Mouse (Mus musculus): ENCODE measurements at regions not wholly inside any gene's neighbourhood (a gene's known extent, or its start where the extent isn't known, plus 50 kb on each side); places are given as distances from the start of the nearest gene placed in this dataset.
A peak's percentile ranks its signal among the peaks of the same experiment; 100 is the strongest.
"Not testable (repeated sequence)": the region's sequence is repeated elsewhere in the genome, so short reads cannot be mapped to it uniquely, and the experiment has no call there.

- DNase-seq = no peak
These were observed 88.3 kb upstream of the Tmem28 start for GRCm38 (mm10) chrX:99732526-99732925.

GRCm38 (mm10) chrX:99725101-99725500 is 95.7 kb upstream of the Tmem28 start:
- DNase-seq = no peak

GRCm38 (mm10) chrX:99695366-99695765 is 125.5 kb upstream of the Tmem28 start:
- DNase-seq = no peak

- DNase-seq = no peak
These were observed 129.8 kb upstream of the Tmem28 start for GRCm38 (mm10) chrX:99690971-99691370.

- no peak for DNase-seq
These were observed 131.1 kb upstream of the Tmem28 start for GRCm38 (mm10) chrX:99689761-99690160.

- not testable (repeated sequence) for DNase-seq
These were observed 138.3 kb upstream of the Tmem28 start for GRCm38 (mm10) chrX:99682491-99682890.

GRCm38 (mm10) chrX:99667596-99667995 is 153.2 kb upstream of the Tmem28 start:
- DNase-seq = no peak

GRCm38 (mm10) chrX:99662566-99662965 is 158.3 kb upstream of the Tmem28 start:
- no peak for DNase-seq

GRCm38 (mm10) chrX:99659496-99660140 is 161.2 kb upstream of the Tmem28 start:
- no peak for DNase-seq

GRCm38 (mm10) chrX:99657790-99658451 is 162.9 kb upstream of the Tmem28 start:
- DNase-seq = peak; percentile 18

- no peak for DNase-seq
These were observed 163.8 kb upstream of the Tmem28 start for GRCm38 (mm10) chrX:99656988-99657387.

- no peak for DNase-seq
These were observed 161.2 kb upstream of the Pja1 start for GRCm38 (mm10) chrX:99632211-99632775.

- DNase-seq = no peak
These were observed 153.6 kb upstream of the Pja1 start for GRCm38 (mm10) chrX:99624515-99625179.

- no peak for DNase-seq
These were observed 141.2 kb upstream of the Pja1 start for GRCm38 (mm10) chrX:99612130-99612759.

- DNase-seq = no peak
These were observed 139.0 kb upstream of the Pja1 start for GRCm38 (mm10) chrX:99610096-99610495.

GRCm38 (mm10) chrX:99609591-99609990 is 138.5 kb upstream of the Pja1 start:
- no peak for DNase-seq

- no peak for DNase-seq
These were observed 137.2 kb upstream of the Pja1 start for GRCm38 (mm10) chrX:99608284-99608692.

GRCm38 (mm10) chrX:99605084-99605824 is 134.2 kb upstream of the Pja1 start:
- DNase-seq = no peak

GRCm38 (mm10) chrX:99603714-99604113 is 132.6 kb upstream of the Pja1 start:
- no peak for DNase-seq

GRCm38 (mm10) chrX:99602268-99602885 is 131.3 kb upstream of the Pja1 start:
- no peak for DNase-seq

- no peak for DNase-seq
These were observed 124.4 kb upstream of the Pja1 start for GRCm38 (mm10) chrX:99595493-99595892.

GRCm38 (mm10) chrX:99593872-99594487 is 122.9 kb upstream of the Pja1 start:
- no peak for DNase-seq
